Mouse (Mus musculus): Measurements from ENCODE around the gene Zfp326. TPM values are rescaled to one million over a fixed set of nuclear protein-coding genes. Genes with fewer than 3 reads are reported as not detected.
"Not testable (repeated sequence)": the region's sequence is repeated elsewhere in the genome, so short reads cannot be mapped to it uniquely, and the experiment has no call there.

Gene Zfp326
- polyA plus RNA-seq, 1 experiment from 2014 or later = 24.8 TPM

DNA sequence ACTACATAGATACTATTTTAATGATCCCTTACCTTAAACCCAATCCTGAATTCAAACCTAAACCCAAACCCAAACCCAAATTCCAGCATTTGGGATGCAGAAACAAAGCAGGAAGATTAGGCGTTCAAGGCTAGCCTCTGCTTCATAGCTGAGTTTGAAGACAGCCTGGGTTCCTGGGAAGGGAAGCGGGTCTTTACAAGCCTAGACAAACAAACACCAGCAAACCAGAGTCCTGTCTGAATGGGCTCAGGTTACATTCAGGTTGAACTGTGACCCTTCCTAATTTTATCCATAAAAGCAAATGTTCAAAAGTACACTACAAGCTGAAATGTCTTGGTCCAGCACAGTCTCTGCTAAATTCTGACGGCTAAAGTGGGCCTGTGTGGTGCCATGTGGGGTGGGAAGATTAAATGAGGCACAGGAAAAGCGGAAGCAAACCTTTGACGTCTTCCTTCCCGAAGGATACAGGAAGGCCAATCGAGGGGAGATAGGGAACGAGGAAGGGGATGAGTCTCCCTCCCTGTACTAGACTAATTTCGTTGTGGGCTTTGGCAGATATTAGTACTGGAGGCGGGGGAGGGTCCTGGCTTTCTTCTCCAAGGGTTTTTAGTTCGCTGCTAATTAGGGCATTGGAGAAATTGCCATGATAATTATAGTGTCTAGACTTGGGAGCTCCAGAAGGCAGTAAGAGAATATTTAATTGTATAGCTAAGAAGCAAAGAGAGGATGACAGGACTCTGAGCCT lies 16.5 kb upstream of the Zfp326 start:
- Histone ChIP-seq H3K4me1 (ENCODE audit: control insufficient read depth, insufficient read depth, low read length) (peaks cover 5% of the 10 kb centered on the region; the same call in 1 of the 2 replicates), H3K27ac (ENCODE audit: low read length) (peak overlapping the region; percentile 63), H3K27me3 (ENCODE audit: control insufficient read depth, insufficient read depth, low read length) (0 out of 2 replicates have a peak, but pooled peaks cover 2% of the 10 kb centered on the region), H3K36me3 (ENCODE audit: control insufficient read depth, insufficient read depth) (no peaks in the 10 kb centered on the region), H3K4me2 (ENCODE audit: low read depth, low read length) (no peak overlapping the region), H3K9ac (ENCODE audit: low read length) (no peak overlapping the region), H3K4me3 (ENCODE audit: low read length) (no peak overlapping the region), H3K9me3 (replicated peaks; ENCODE audit: control insufficient read depth, low read length) (no peaks in the 10 kb centered on the region)
- ATAC-seq (replicated peaks; ENCODE audit: extremely low read depth, insufficient read depth, low FRiP score) = no peak
- WGBS = 60% methylated on average over 11 of the region's 11 CpGs

DNA sequence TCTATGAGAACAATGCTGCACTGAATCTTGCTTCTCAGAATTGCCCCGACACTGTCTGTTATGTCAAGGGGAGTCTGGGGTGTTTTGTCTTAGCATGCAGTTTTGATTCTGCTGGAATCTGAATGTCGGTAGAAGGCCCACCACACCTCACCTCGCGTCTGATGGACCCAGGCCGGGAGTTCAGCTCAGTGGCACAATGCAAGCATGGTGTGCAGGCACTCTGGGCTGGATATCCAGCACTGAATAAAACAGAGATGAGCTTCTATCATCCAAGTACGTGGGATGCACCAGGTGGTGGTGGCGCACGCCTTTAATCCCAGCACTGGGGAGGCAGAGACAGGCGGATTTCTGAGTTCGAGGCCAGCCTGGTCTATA lies 15.9 kb upstream of the Zfp326 start:
- WGBS = 84% methylated on average over 10 of the region's 10 CpGs
- no peak for ATAC-seq (replicated peaks; ENCODE audit: extremely low read depth, insufficient read depth, low FRiP score)
- H3K27me3 ChIP-seq (ENCODE audit: control insufficient read depth, insufficient read depth, low read length) = no peaks in the 10 kb centered on the region
- no peak overlapping the region for H3K4me3 ChIP-seq (ENCODE audit: low read length)
- H3K27ac ChIP-seq (ENCODE audit: low read length) = no peak overlapping the region
- no peaks in the 10 kb centered on the region for H3K9me3 ChIP-seq (replicated peaks; ENCODE audit: control insufficient read depth, low read length)
- H3K4me1 ChIP-seq (ENCODE audit: control insufficient read depth, insufficient read depth, low read length) = peaks cover 5% of the 10 kb centered on the region; the same call in 1 of the 2 replicates
- H3K36me3 ChIP-seq (ENCODE audit: control insufficient read depth, insufficient read depth) = no peaks in the 10 kb centered on the region
- H3K9ac ChIP-seq (ENCODE audit: low read length) = no peak overlapping the region
- H3K4me2 ChIP-seq (ENCODE audit: low read depth, low read length) = no peak overlapping the region

DNA sequence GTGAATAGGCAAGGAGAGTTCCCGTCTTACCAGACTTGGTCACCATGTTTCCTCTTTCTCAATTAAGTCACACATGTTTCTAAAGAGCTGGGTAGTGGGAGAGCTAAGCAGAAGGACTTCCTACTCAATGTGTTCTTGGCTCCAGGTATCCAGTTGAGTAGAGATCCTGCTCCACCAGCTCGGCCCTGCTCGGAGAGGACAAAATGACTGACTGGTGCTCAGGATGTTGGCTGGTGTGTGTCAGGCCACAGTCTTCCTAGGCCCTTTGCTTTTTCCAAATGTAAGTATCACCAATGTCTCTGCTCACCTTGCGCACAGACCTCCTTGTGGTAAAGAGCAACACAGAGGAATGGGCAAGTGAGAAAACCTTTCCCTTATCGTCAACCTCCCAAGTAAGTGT lies 14.7 kb upstream of the Zfp326 start:
- WGBS = 85% methylated on average over 5 of the region's 5 CpGs
- H3K4me2 ChIP-seq (ENCODE audit: low read depth, low read length) = no peak overlapping the region
- ATAC-seq (replicated peaks; ENCODE audit: extremely low read depth, insufficient read depth, low FRiP score) = no peak
- no peaks in the 10 kb centered on the region for H3K27me3 ChIP-seq (ENCODE audit: control insufficient read depth, insufficient read depth, low read length)
- no peaks in the 10 kb centered on the region for H3K36me3 ChIP-seq (ENCODE audit: control insufficient read depth, insufficient read depth)
- H3K9ac ChIP-seq (ENCODE audit: low read length) = no peak overlapping the region
- no peak overlapping the region for H3K4me3 ChIP-seq (ENCODE audit: low read length)
- H3K9me3 ChIP-seq (replicated peaks; ENCODE audit: control insufficient read depth, low read length) = no peaks in the 10 kb centered on the region
- peaks cover 5% of the 10 kb centered on the region; the same call in 1 of the 2 replicates for H3K4me1 ChIP-seq (ENCODE audit: control insufficient read depth, insufficient read depth, low read length)
- no peak overlapping the region for H3K27ac ChIP-seq (ENCODE audit: low read length)

DNA sequence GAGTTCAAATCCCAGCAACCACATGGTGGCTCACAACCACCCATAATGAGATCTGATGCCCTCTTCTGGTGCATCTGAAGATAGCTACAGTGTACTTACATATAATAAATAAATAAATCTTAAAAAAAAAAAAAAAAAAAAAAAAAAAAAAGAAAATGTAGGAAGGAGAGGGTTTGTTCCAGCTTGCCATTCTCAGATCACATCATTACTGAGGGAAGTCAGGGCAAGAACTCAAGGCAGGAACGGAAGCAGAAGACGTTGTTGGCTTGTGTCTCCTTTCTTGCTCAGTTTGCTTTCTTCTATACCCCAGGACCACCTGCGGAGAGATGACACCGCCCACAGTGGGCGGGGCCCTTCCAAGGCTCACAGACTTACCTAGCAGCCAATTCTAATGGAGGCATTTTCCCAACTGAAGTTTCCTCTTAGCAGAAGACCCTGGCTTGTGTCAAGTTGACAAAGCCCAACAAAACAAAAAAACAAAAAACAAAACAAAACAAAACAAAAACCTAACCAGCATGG lies 11.2 kb upstream of the Zfp326 start:
- not testable (repeated sequence) for H3K27ac ChIP-seq (ENCODE audit: low read length); H3K27me3 ChIP-seq (ENCODE audit: control insufficient read depth, insufficient read depth, low read length); H3K9ac ChIP-seq (ENCODE audit: low read length); H3K4me3 ChIP-seq (ENCODE audit: low read length); H3K9me3 ChIP-seq (replicated peaks; ENCODE audit: control insufficient read depth, low read length); H3K4me2 ChIP-seq (ENCODE audit: low read depth, low read length); H3K36me3 ChIP-seq (ENCODE audit: control insufficient read depth, insufficient read depth); ATAC-seq (replicated peaks; ENCODE audit: extremely low read depth, insufficient read depth, low FRiP score)
- WGBS = 61% methylated on average over 5 of the region's 5 CpGs
- peaks cover 13% of the 10 kb centered on the region for H3K4me1 ChIP-seq (ENCODE audit: control insufficient read depth, insufficient read depth, low read length)

DNA sequence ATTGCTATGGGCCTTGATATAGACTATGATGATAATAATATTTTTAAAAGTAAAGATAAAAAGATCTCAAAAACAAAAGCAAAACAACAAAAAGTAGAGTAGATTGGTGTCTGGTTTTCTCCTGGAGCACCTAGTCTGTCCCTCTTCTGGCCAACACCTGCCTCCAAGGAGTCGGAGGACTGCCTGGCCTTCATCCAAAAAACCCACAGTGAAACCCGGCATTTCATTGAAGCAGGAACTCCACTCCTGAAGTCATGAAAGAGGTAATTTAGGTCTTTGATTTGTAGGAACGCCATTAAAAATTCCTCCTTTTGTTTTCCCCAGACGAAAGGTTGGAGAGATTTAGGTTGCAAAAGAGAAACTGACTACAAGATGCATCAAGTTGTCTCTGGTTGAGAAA lies 8.9 kb upstream of the Zfp326 start:
- peak overlapping the region; percentile 71 for H3K27ac ChIP-seq (ENCODE audit: low read length)
- 38% methylated on average over 4 of the region's 4 CpGs for WGBS
- no peak for ATAC-seq (replicated peaks; ENCODE audit: extremely low read depth, insufficient read depth, low FRiP score)
- H3K4me2 ChIP-seq (ENCODE audit: low read depth, low read length) = peak overlapping the region; percentile 47
- no peaks in the 10 kb centered on the region for H3K9me3 ChIP-seq (replicated peaks; ENCODE audit: control insufficient read depth, low read length)
- no peak overlapping the region for H3K4me3 ChIP-seq (ENCODE audit: low read length)
- no peaks in the 10 kb centered on the region for H3K27me3 ChIP-seq (ENCODE audit: control insufficient read depth, insufficient read depth, low read length)
- no peak overlapping the region for H3K9ac ChIP-seq (ENCODE audit: low read length)
- no peaks in the 10 kb centered on the region for H3K36me3 ChIP-seq (ENCODE audit: control insufficient read depth, insufficient read depth)
- peaks cover 13% of the 10 kb centered on the region for H3K4me1 ChIP-seq (ENCODE audit: control insufficient read depth, insufficient read depth, low read length)

DNA sequence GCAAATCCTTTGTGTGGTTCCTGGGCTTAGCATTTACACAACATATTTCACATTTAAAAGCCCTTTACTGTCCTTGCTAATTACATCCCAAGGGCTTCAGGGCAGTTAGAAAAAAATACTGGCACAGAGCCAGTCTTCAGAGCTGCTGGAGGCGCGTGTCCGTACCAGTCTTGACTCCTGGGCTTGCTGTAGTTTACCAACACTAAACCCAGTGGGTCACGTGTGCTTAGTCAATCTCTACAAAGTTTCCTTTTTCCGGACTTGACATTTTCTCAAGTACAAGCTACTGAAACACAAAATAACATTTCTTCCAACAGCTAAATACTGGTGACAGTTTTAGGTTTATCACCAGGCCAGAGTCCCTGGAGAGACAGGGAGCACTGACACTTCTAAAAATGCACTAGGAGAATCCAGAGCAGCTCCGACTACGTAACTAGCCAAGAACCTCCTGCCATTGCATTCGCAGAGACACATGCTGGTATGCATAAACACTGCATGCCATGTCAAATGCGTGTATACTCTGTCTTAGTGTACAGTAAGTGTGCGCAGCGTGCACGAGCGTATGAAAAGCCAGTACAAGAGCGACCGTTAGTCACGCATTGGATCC lies 8.4 kb upstream of the Zfp326 start:
- WGBS = 47% methylated on average over 16 of the region's 16 CpGs
- Histone ChIP-seq H3K36me3 (ENCODE audit: control insufficient read depth, insufficient read depth) (no peaks in the 10 kb centered on the region), H3K4me3 (ENCODE audit: low read length) (no peak overlapping the region), H3K27me3 (ENCODE audit: control insufficient read depth, insufficient read depth, low read length) (no peaks in the 10 kb centered on the region), H3K9me3 (replicated peaks; ENCODE audit: control insufficient read depth, low read length) (no peaks in the 10 kb centered on the region), H3K27ac (ENCODE audit: low read length) (peak overlapping the region; percentile 78), H3K4me2 (ENCODE audit: low read depth, low read length) (peak overlapping the region; percentile 47), H3K9ac (ENCODE audit: low read length) (no peak overlapping the region; the same call in 1 of the 2 replicates), H3K4me1 (ENCODE audit: control insufficient read depth, insufficient read depth, low read length) (peaks cover 13% of the 10 kb centered on the region)
- ATAC-seq (replicated peaks; ENCODE audit: extremely low read depth, insufficient read depth, low FRiP score) = peak; percentile 71

DNA sequence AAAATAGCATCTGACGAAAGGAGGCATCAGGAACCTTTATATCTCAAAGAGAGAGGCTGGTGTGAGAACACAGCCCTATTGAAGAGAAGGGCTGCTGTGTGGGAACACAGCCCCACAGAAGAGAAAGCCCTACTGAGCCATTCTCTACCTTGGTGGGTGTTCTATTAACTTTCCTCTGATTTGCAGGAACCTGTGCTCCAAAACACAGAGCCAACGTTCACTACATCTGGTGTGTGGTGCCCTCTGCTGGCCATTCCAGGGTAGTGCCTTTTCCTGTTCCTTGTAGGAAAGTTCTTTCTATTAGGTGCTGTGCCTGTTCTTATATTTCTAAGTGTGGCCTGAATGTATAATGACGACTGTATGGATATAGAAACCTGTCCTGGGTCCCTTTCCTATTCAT lies 7.8 kb upstream of the Zfp326 start:
- ATAC-seq (replicated peaks; ENCODE audit: extremely low read depth, insufficient read depth, low FRiP score) = 0 out of 2 replicates have a peak, but pooled peaks have one; percentile 38
- no peak overlapping the region for H3K4me2 ChIP-seq (ENCODE audit: low read depth, low read length)
- WGBS = 25% methylated on average over 3 of the region's 3 CpGs

DNA sequence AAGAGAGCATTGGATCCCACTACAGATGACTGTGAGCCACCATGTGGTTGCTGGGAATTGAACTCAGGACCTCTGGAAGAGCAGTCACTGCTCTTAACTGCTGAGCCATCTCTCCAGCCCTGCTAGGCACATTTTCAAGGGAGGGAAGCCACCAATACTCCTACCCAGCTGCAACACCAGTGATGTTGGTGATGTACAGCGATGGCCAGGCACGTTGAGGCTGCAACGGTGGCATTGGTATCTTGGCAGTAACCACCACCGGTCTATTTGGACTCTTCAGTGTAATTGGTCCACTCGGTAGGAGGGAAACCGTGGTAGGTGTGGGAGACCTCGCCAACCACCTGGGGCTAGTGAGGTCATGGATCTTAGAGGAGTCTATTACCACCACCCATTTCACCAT lies 6.6 kb upstream of the Zfp326 start:
- H3K4me1 ChIP-seq (ENCODE audit: control insufficient read depth, insufficient read depth, low read length) = peaks cover 13% of the 10 kb centered on the region
- no peak for ATAC-seq (replicated peaks; ENCODE audit: extremely low read depth, insufficient read depth, low FRiP score)
- H3K4me2 ChIP-seq (ENCODE audit: low read depth, low read length) = no peak overlapping the region
- H3K27me3 ChIP-seq (ENCODE audit: control insufficient read depth, insufficient read depth, low read length) = no peaks in the 10 kb centered on the region
- H3K4me3 ChIP-seq (ENCODE audit: low read length) = no peak overlapping the region
- H3K9me3 ChIP-seq (replicated peaks; ENCODE audit: control insufficient read depth, low read length) = no peaks in the 10 kb centered on the region
- H3K27ac ChIP-seq (ENCODE audit: low read length) = no peak overlapping the region
- H3K36me3 ChIP-seq (ENCODE audit: control insufficient read depth, insufficient read depth) = no peaks in the 10 kb centered on the region
- no peak overlapping the region for H3K9ac ChIP-seq (ENCODE audit: low read length)
- 79% methylated on average over 7 of the region's 7 CpGs for WGBS

More for the DNA sequence above, 7.8 kb upstream of the Zfp326 start:
- no peaks in the 10 kb centered on the region for H3K27me3 ChIP-seq (ENCODE audit: control insufficient read depth, insufficient read depth, low read length)
- peaks cover 13% of the 10 kb centered on the region for H3K4me1 ChIP-seq (ENCODE audit: control insufficient read depth, insufficient read depth, low read length)
- no peaks in the 10 kb centered on the region for H3K36me3 ChIP-seq (ENCODE audit: control insufficient read depth, insufficient read depth)
- no peak overlapping the region; the same call in 1 of the 2 replicates for H3K9ac ChIP-seq (ENCODE audit: low read length)
- no peak overlapping the region for H3K4me3 ChIP-seq (ENCODE audit: low read length)
- H3K27ac ChIP-seq (ENCODE audit: low read length) = peak overlapping the region; percentile 78
- no peaks in the 10 kb centered on the region for H3K9me3 ChIP-seq (replicated peaks; ENCODE audit: control insufficient read depth, low read length)

DNA sequence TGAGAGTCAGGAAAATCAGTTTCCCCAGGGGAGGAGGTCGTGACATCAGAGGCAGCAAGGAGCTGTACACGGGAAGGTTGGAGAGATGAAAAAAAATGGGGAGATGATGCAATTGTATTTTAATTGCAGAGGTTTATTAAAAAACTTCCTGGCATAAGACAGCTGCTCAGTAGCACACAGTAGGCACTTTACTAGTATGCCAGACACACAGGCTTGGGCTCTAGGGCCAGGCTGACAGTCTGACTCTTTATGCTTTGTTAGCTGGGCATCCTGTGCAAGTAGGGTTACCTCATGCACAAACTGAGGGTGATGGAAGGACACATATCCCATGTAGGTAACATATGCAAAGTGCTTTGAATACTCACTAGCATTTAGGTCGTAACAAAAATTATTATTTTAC lies 5.2 kb upstream of the Zfp326 start:
- Histone ChIP-seq H3K27ac (ENCODE audit: low read length) (no peak overlapping the region), H3K9me3 (replicated peaks; ENCODE audit: control insufficient read depth, low read length) (no peaks in the 10 kb centered on the region), H3K27me3 (ENCODE audit: control insufficient read depth, insufficient read depth, low read length) (no peaks in the 10 kb centered on the region), H3K4me3 (ENCODE audit: low read length) (no peak overlapping the region), H3K4me2 (ENCODE audit: low read depth, low read length) (no peak overlapping the region), H3K9ac (ENCODE audit: low read length) (no peak overlapping the region), H3K36me3 (ENCODE audit: control insufficient read depth, insufficient read depth) (no peaks in the 10 kb centered on the region), H3K4me1 (ENCODE audit: control insufficient read depth, insufficient read depth, low read length) (peaks cover 16% of the 10 kb centered on the region)
- WGBS = 60% methylated on average over 3 of the region's 3 CpGs
- ATAC-seq (replicated peaks; ENCODE audit: extremely low read depth, insufficient read depth, low FRiP score) = no peak
